Mouse (Mus musculus) liver, embryonic 14.5 days (tissue): ENCODE data around the gene Ninl.

Experiments used
- CTCF ChIP-seq: IDR thresholded peaks from 2 replicates; pipeline ENCODE4 v1.5.1; 2016; ENCODE audit warnings: antibody characterized with exemption, low read depth, control low read depth
- EP300 ChIP-seq: IDR thresholded peaks from 2 replicates; pipeline ENCODE4 v1.6.1; 2016; ENCODE audit warnings: antibody characterized with exemption, low read depth

DNA sequence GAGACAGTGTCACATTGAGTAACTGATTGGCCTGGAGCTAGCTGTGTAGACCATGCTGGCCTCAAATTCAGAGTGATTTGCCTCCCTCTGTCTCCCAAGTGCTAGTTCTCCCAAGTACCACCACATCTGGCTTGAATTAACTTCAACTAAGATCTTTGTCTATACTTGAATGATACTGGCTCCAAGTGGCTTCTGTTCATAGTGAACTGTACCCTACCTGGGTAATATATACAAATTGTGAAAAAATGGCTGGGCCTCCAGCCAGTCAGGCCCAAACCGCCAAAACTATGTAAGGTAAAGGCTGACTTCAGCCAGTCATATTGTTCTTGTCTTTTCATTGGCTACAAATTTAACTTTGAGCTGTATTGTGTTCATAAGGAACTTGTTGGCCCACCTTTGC is 1.2 kb upstream of the Ninl start:
- TF ChIP-seq EP300, result no peak
- TF ChIP-seq CTCF, result no peak
